Mouse (Mus musculus): ENCODE data around the gene Gm11639. TPM values are rescaled to one million over a fixed set of nuclear protein-coding genes. Genes with fewer than 3 reads are reported as not detected.
"Not testable (repeated sequence)": the region's sequence is repeated elsewhere in the genome, so short reads cannot be mapped to it uniquely, and the experiment has no call there.

Gene Gm11639
- polyA plus RNA-seq, 1 experiment from 2014 or later, result not detected

DNA sequence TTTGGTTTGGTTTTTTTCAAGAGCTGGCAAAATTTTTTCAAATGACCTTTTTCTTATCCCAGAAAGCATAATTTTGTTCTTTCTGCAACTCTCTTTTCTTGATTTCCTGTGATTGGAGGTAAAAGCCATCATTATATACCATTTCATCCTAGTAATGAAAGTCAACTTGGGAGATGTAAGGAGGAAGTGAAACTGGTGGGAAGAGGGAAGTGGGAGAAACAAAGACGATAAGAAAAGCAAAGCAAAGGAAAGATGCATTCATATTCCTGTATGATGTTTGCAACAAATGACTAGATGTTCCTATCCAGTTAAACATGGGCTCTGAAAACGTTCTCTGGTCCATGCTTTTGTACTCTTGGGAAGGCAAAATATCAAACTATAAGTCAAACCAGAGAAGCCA lies 323.7 kb downstream of the Gm11639 start:
- ATAC-seq, result no peak
- Histone ChIP-seq H3K9ac (no peak overlapping the region), H3K4me2 (no peak overlapping the region), H3K27ac (no peak overlapping the region), H3K9me3 (replicated peaks) (no peaks in the 10 kb centered on the region), H3K36me3 (ENCODE audit: poor library complexity, severe bottlenecking) (no peaks in the 10 kb centered on the region), H3K27me3 (no peaks in the 10 kb centered on the region), H3K4me3 (no peak overlapping the region), H3K4me1 (no peaks in the 10 kb centered on the region)
- 61% methylated on average over 2 of the region's 2 CpGs for WGBS

- Histone ChIP-seq H3K4me2 (no peak overlapping the region), H3K9me3 (replicated peaks) (no peaks in the 10 kb centered on the region), H3K4me3 (no peak overlapping the region), H3K27me3 (no peaks in the 10 kb centered on the region), H3K9ac (no peak overlapping the region), H3K36me3 (ENCODE audit: poor library complexity, severe bottlenecking) (no peaks in the 10 kb centered on the region), H3K27ac (no peak overlapping the region), H3K4me1 (no peaks in the 10 kb centered on the region)
- 72% methylated on average over 7 of the region's 7 CpGs for WGBS
- no peak for ATAC-seq
Observed at GRCm38 (mm10) chr11:105021071-105021470, 335.6 kb downstream of the Gm11639 start.

GRCm38 (mm10) chr11:105028744-105029348 lies 343.3 kb downstream of the Gm11639 start:
- Histone ChIP-seq H3K36me3 (ENCODE audit: poor library complexity, severe bottlenecking) (no peaks in the 10 kb centered on the region), H3K9me3 (replicated peaks) (no peaks in the 10 kb centered on the region), H3K4me1 (no peaks in the 10 kb centered on the region), H3K4me3 (no peak overlapping the region), H3K9ac (no peak overlapping the region), H3K4me2 (no peak overlapping the region), H3K27me3 (no peaks in the 10 kb centered on the region), H3K27ac (no peak overlapping the region)
- no peak for ATAC-seq
- WGBS, result 73% methylated on average over 6 of the region's 6 CpGs

- Histone ChIP-seq H3K9ac (no peak overlapping the region), H3K27ac (no peak overlapping the region), H3K4me2 (no peak overlapping the region), H3K9me3 (replicated peaks) (no peaks in the 10 kb centered on the region), H3K4me1 (no peaks in the 10 kb centered on the region), H3K4me3 (no peak overlapping the region), H3K27me3 (no peaks in the 10 kb centered on the region), H3K36me3 (ENCODE audit: poor library complexity, severe bottlenecking) (no peaks in the 10 kb centered on the region)
- ATAC-seq, result no peak
- 90% methylated on average over 8 of the region's 8 CpGs for WGBS
Observed at GRCm38 (mm10) chr11:105029525-105029924, 344.0 kb downstream of the Gm11639 start.

DNA sequence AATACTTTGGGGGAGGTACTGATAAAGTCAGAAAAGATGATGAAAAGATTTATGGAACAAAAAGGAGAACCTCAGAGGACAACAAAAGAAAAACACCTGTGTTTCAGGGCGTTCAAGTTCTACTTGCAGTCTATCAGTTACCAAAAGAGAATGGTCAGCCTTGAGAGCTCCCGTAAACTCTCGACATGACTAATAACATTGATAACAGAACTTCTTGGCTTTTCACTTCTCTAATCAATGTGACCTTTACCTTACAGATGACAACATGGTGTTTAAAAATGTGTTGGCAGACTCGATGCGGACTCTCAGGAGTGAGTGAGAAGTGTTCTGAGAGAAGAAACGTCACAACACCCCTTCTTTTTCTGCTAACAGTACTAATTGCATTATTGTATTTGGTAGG lies 344.7 kb downstream of the Gm11639 start:
- Histone ChIP-seq H3K9me3 (replicated peaks) (no peaks in the 10 kb centered on the region), H3K4me1 (no peaks in the 10 kb centered on the region), H3K27me3 (no peaks in the 10 kb centered on the region), H3K9ac (no peak overlapping the region), H3K27ac (no peak overlapping the region), H3K4me3 (no peak overlapping the region), H3K4me2 (no peak overlapping the region), H3K36me3 (ENCODE audit: poor library complexity, severe bottlenecking) (no peaks in the 10 kb centered on the region)
- ATAC-seq, result no peak
- WGBS, result 86% methylated on average over 6 of the region's 6 CpGs

DNA sequence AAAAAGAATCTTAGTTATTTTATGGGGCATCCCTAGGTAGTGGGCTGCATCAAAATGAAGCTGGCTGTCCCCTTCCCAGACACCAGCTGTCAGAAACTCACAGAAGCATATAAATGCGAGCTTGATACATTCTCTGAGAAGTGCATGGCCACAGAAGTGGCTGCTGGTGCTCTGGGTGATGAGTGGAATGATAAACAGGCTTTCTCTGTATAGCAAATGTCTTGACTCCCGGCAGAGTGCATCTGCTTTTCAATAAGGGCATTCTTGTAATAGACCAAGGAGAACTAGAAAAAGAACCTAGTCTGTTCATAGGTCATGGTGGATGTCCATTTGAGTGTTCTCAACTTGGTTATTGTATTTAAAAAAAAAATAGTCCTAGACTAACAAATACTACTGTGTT lies 345.6 kb downstream of the Gm11639 start:
- WGBS, result 62% methylated on average over 2 of the region's 2 CpGs
- no peak for ATAC-seq

DNA sequence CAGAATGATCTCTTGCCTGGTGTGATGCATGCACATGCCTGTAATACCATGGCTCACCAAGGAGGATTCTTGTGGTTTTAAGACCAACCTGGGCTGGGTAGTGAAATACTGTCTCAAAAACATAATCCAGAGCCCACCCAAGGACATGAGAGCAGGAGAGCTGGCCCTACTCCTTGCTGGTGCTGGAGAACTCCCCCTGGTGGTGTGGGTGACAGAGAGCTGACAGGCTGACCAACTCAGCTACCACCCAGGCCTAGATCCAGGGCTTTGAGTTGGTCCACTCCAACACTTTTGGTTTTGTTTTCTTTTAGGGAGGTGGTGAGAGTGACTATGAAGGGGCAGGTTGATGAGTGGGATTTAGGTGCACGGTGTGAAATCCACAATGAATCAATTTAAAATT lies 349.6 kb downstream of the Gm11639 start:
- ATAC-seq, result no peak
- H3K4me2 ChIP-seq, result no peak overlapping the region
- 86% methylated on average over 1 of the region's 1 CpGs for WGBS
- no peaks in the 10 kb centered on the region for H3K36me3 ChIP-seq (ENCODE audit: poor library complexity, severe bottlenecking)
- no peaks in the 10 kb centered on the region for H3K4me1 ChIP-seq
- no peak overlapping the region for H3K4me3 ChIP-seq
- no peak overlapping the region for H3K9ac ChIP-seq
- H3K27me3 ChIP-seq, result no peaks in the 10 kb centered on the region
- no peaks in the 10 kb centered on the region for H3K9me3 ChIP-seq (replicated peaks)
- no peak overlapping the region for H3K27ac ChIP-seq

More for the DNA sequence above, 345.6 kb downstream of the Gm11639 start:
- Histone ChIP-seq H3K9ac (no peak overlapping the region), H3K9me3 (replicated peaks) (no peaks in the 10 kb centered on the region), H3K4me2 (no peak overlapping the region), H3K4me1 (no peaks in the 10 kb centered on the region), H3K27ac (no peak overlapping the region), H3K27me3 (no peaks in the 10 kb centered on the region), H3K36me3 (ENCODE audit: poor library complexity, severe bottlenecking) (no peaks in the 10 kb centered on the region), H3K4me3 (no peak overlapping the region)

- Histone ChIP-seq H3K9me3 (replicated peaks) (no peaks in the 10 kb centered on the region), H3K4me1 (no peaks in the 10 kb centered on the region), H3K4me2 (no peak within 1 kb of the TSS), H3K9ac (no peak within 1 kb of the TSS), H3K27me3 (no peaks in the 10 kb centered on the region), H3K27ac (no peak within 1 kb of the TSS), H3K36me3 (ENCODE audit: poor library complexity, severe bottlenecking) (no peaks in the 10 kb centered on the region), H3K4me3 (no peak within 1 kb of the TSS)
- ATAC-seq, result no peak
- WGBS, result 89% methylated on average over 5 of the region's 5 CpGs
Observed at GRCm38 (mm10) chr11:105063292-105063691, 377.8 kb downstream of the Gm11639 start, which contains the start of gene Efcab3. TSS of gene Efcab3 (plus strand) at chr11:105063592.

GRCm38 (mm10) chr11:105112448-105112847 lies 426.9 kb downstream of the Gm11639 start:
- H3K36me3 ChIP-seq (ENCODE audit: poor library complexity, severe bottlenecking); H3K4me1 ChIP-seq; H3K9me3 ChIP-seq (replicated peaks); H3K4me3 ChIP-seq; H3K4me2 ChIP-seq; H3K27ac ChIP-seq; ATAC-seq; H3K27me3 ChIP-seq; H3K9ac ChIP-seq: not testable (repeated sequence)
- WGBS, result 80% methylated on average over 21 of the region's 22 CpGs

GRCm38 (mm10) chr11:105117814-105118213 lies 432.3 kb downstream of the Gm11639 start:
- H3K9ac ChIP-seq, result no peak overlapping the region
- ATAC-seq, result no peak
- 84% methylated on average over 7 of the region's 7 CpGs for WGBS
- H3K4me1 ChIP-seq, result no peaks in the 10 kb centered on the region
- H3K36me3 ChIP-seq (ENCODE audit: poor library complexity, severe bottlenecking), result no peaks in the 10 kb centered on the region
- no peak overlapping the region for H3K4me3 ChIP-seq
- H3K4me2 ChIP-seq, result no peak overlapping the region
- H3K27me3 ChIP-seq, result no peaks in the 10 kb centered on the region
- no peaks in the 10 kb centered on the region for H3K9me3 ChIP-seq (replicated peaks)
- H3K27ac ChIP-seq, result no peak overlapping the region

GRCm38 (mm10) chr11:105120551-105121061 lies 435.1 kb downstream of the Gm11639 start:
- H3K9ac ChIP-seq, result no peak overlapping the region
- no peak for ATAC-seq
- no peaks in the 10 kb centered on the region for H3K27me3 ChIP-seq
- H3K4me3 ChIP-seq, result no peak overlapping the region
- H3K27ac ChIP-seq, result no peak overlapping the region
- 17% methylated on average over 4 of the region's 4 CpGs for WGBS
- H3K9me3 ChIP-seq (replicated peaks), result no peaks in the 10 kb centered on the region
- no peak overlapping the region for H3K4me2 ChIP-seq
- no peaks in the 10 kb centered on the region for H3K36me3 ChIP-seq (ENCODE audit: poor library complexity, severe bottlenecking)
- H3K4me1 ChIP-seq, result no peaks in the 10 kb centered on the region

GRCm38 (mm10) chr11:105121792-105122191 lies 436.3 kb downstream of the Gm11639 start:
- H3K27ac ChIP-seq; H3K4me1 ChIP-seq; ATAC-seq; H3K36me3 ChIP-seq (ENCODE audit: poor library complexity, severe bottlenecking); H3K27me3 ChIP-seq; H3K4me3 ChIP-seq; H3K9me3 ChIP-seq (replicated peaks); H3K4me2 ChIP-seq; H3K9ac ChIP-seq: not testable (repeated sequence)
- 77% methylated on average over 5 of the region's 5 CpGs for WGBS

- no peak for ATAC-seq
- H3K4me2 ChIP-seq, result no peak overlapping the region
- peaks cover 12% of the 10 kb centered on the region for H3K4me1 ChIP-seq
- H3K4me3 ChIP-seq, result no peak overlapping the region
- H3K36me3 ChIP-seq (ENCODE audit: poor library complexity, severe bottlenecking), result 0 out of 2 replicates have a peak, but pooled peaks cover 4% of the 10 kb centered on the region
- no peak overlapping the region for H3K9ac ChIP-seq
- no peaks in the 10 kb centered on the region for H3K27me3 ChIP-seq
- WGBS, result 5% methylated on average over 9 of the region's 9 CpGs
- H3K9me3 ChIP-seq (replicated peaks), result no peaks in the 10 kb centered on the region
- no peak overlapping the region for H3K27ac ChIP-seq
Observed at GRCm38 (mm10) chr11:105123986-105124385, 438.5 kb downstream of the Gm11639 start.

All from forebrain, embryonic 13.5 days (tissue).